Mouse (Mus musculus): ENCODE results near the gene Specc1l. TPM values are rescaled to one million over a fixed set of nuclear protein-coding genes. Genes with fewer than 3 reads are reported as not detected.
"Not testable (repeated sequence)": the region's sequence is repeated elsewhere in the genome, so short reads cannot be mapped to it uniquely, and the experiment has no call there.

Gene Specc1l
- polyA plus RNA-seq, 1 experiment from 2014 or later: 13.0 TPM

- Histone ChIP-seq H3K9me3 (ENCODE audit: control insufficient read depth) (no peaks in the 10 kb centered on the region), H3K9ac (ENCODE audit: low read depth, low read length) (no peak overlapping the region), H3K27me3 (replicated peaks; ENCODE audit: control insufficient read depth, insufficient read depth, low read length) (0 out of 2 replicates have a peak, but pooled peaks cover 5% of the 10 kb centered on the region), H3K36me3 (ENCODE audit: control insufficient read depth, insufficient read depth) (no peaks in the 10 kb centered on the region), H3K4me3 (ENCODE audit: low read depth, low read length) (no peak overlapping the region), H3K4me2 (replicated peaks; ENCODE audit: low read depth) (no peak overlapping the region), H3K27ac (ENCODE audit: low read depth, low read length) (no peak overlapping the region), H3K4me1 (replicated peaks; ENCODE audit: control insufficient read depth, insufficient read depth, low read length) (no peaks in the 10 kb centered on the region)
- no peak for TF ChIP-seq CTCF (IDR thresholded peaks at IDR 0.05; ENCODE audit: low read depth)
- no peak for ATAC-seq
- 29% methylated on average over 8 of the region's 8 CpGs for WGBS
Observed at GRCm38 (mm10) chr10:75341936-75342335, 130.1 kb downstream of the Specc1l start.

DNA sequence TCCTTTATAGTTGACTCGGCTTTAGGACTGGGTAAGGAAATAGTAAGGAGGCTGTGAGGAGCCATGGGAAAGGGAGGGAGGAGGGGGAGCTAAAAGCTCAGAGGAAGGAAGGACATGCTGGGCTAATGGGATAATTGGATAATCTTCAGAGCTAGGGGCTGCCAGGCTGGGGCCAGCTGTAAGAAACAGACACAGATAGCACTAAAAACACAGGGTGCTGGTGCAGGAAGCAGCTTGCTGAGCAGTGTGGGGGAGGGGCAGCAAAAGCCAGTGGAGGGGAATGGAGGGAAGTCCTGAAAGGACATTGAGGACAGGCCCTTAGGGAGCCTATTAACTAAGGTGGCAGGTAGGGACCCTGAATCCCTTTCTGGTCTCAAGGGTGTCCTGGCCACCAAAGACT is 132.7 kb downstream of the Specc1l start:
- H3K9me3 ChIP-seq (ENCODE audit: control insufficient read depth); H3K4me2 ChIP-seq (replicated peaks; ENCODE audit: low read depth); H3K4me3 ChIP-seq (ENCODE audit: low read depth, low read length); H3K36me3 ChIP-seq (ENCODE audit: control insufficient read depth, insufficient read depth); H3K27ac ChIP-seq (ENCODE audit: low read depth, low read length); H3K9ac ChIP-seq (ENCODE audit: low read depth, low read length); H3K4me1 ChIP-seq (replicated peaks; ENCODE audit: control insufficient read depth, insufficient read depth, low read length); H3K27me3 ChIP-seq (replicated peaks; ENCODE audit: control insufficient read depth, insufficient read depth, low read length); ATAC-seq: not testable (repeated sequence)
- 52% methylated on average over 1 of the region's 1 CpGs for WGBS

GRCm38 (mm10) chr10:75345265-75345664 is 133.4 kb downstream of the Specc1l start:
- 49% methylated on average over 2 of the region's 2 CpGs for WGBS
- Histone ChIP-seq H3K4me2 (replicated peaks; ENCODE audit: low read depth) (no peak overlapping the region), H3K36me3 (ENCODE audit: control insufficient read depth, insufficient read depth) (no peaks in the 10 kb centered on the region), H3K9ac (ENCODE audit: low read depth, low read length) (no peak overlapping the region), H3K9me3 (ENCODE audit: control insufficient read depth) (no peaks in the 10 kb centered on the region), H3K27ac (ENCODE audit: low read depth, low read length) (no peak overlapping the region), H3K4me3 (ENCODE audit: low read depth, low read length) (no peak overlapping the region), H3K4me1 (replicated peaks; ENCODE audit: control insufficient read depth, insufficient read depth, low read length) (no peaks in the 10 kb centered on the region), H3K27me3 (replicated peaks; ENCODE audit: control insufficient read depth, insufficient read depth, low read length) (0 out of 2 replicates have a peak, but pooled peaks cover 5% of the 10 kb centered on the region)
- ATAC-seq: no peak
- TF ChIP-seq CTCF (IDR thresholded peaks at IDR 0.05; ENCODE audit: low read depth): no peak

DNA sequence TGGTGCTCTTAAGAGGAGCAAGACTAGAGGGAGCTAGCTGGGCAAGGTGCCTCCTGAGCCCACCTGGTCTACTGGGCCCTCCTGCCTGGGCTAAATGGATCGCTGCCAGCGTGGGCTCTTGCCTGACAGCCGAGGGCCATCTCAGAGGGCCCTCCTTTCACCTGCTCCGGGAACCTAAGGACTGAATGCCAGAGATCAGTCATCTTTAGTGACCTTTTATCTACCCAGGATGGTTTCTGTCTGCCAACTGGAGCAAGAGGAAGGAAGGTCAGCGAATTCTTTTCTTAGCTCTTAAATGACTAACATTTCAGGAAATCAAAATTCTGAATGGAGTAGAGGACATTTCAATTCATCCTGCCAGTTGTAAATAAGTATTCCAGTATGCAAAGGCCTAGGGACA is 138.7 kb downstream of the Specc1l start:
- Histone ChIP-seq H3K27me3 (replicated peaks; ENCODE audit: control insufficient read depth, insufficient read depth, low read length) (no peaks in the 10 kb centered on the region), H3K9me3 (ENCODE audit: control insufficient read depth) (no peaks in the 10 kb centered on the region), H3K9ac (ENCODE audit: low read depth, low read length) (no peak overlapping the region), H3K4me2 (replicated peaks; ENCODE audit: low read depth) (no peak overlapping the region), H3K4me3 (ENCODE audit: low read depth, low read length) (no peak overlapping the region), H3K36me3 (ENCODE audit: control insufficient read depth, insufficient read depth) (no peaks in the 10 kb centered on the region), H3K27ac (ENCODE audit: low read depth, low read length) (no peak overlapping the region), H3K4me1 (replicated peaks; ENCODE audit: control insufficient read depth, insufficient read depth, low read length) (no peaks in the 10 kb centered on the region)
- WGBS: 78% methylated on average over 5 of the region's 5 CpGs
- no peak for TF ChIP-seq CTCF (IDR thresholded peaks at IDR 0.05; ENCODE audit: low read depth)
- no peak for ATAC-seq

- Histone ChIP-seq H3K27ac (ENCODE audit: low read depth, low read length) (no peak overlapping the region), H3K27me3 (replicated peaks; ENCODE audit: control insufficient read depth, insufficient read depth, low read length) (no peaks in the 10 kb centered on the region), H3K4me1 (replicated peaks; ENCODE audit: control insufficient read depth, insufficient read depth, low read length) (no peaks in the 10 kb centered on the region), H3K4me2 (replicated peaks; ENCODE audit: low read depth) (no peak overlapping the region), H3K9ac (ENCODE audit: low read depth, low read length) (no peak overlapping the region), H3K36me3 (ENCODE audit: control insufficient read depth, insufficient read depth) (no peaks in the 10 kb centered on the region), H3K4me3 (ENCODE audit: low read depth, low read length) (no peak overlapping the region), H3K9me3 (ENCODE audit: control insufficient read depth) (no peaks in the 10 kb centered on the region)
- WGBS: 96% methylated on average over 12 of the region's 12 CpGs
- no peak for TF ChIP-seq CTCF (IDR thresholded peaks at IDR 0.05; ENCODE audit: low read depth)
- no peak for ATAC-seq
Observed at GRCm38 (mm10) chr10:75352541-75352940, 140.7 kb downstream of the Specc1l start.

- not testable (repeated sequence) for H3K9ac ChIP-seq (ENCODE audit: low read depth, low read length); H3K4me3 ChIP-seq (ENCODE audit: low read depth, low read length); H3K36me3 ChIP-seq (ENCODE audit: control insufficient read depth, insufficient read depth); H3K9me3 ChIP-seq (ENCODE audit: control insufficient read depth); H3K27me3 ChIP-seq (replicated peaks; ENCODE audit: control insufficient read depth, insufficient read depth, low read length); H3K27ac ChIP-seq (ENCODE audit: low read depth, low read length); H3K4me1 ChIP-seq (replicated peaks; ENCODE audit: control insufficient read depth, insufficient read depth, low read length); ATAC-seq; H3K4me2 ChIP-seq (replicated peaks; ENCODE audit: low read depth)
- 58% methylated on average over 7 of the region's 9 CpGs for WGBS
Observed at GRCm38 (mm10) chr10:75353838-75354241, 142.0 kb downstream of the Specc1l start.

GRCm38 (mm10) chr10:75355341-75355740 is 143.5 kb downstream of the Specc1l start:
- H3K27ac ChIP-seq (ENCODE audit: low read depth, low read length): no peak overlapping the region
- H3K4me2 ChIP-seq (replicated peaks; ENCODE audit: low read depth): no peak overlapping the region
- H3K36me3 ChIP-seq (ENCODE audit: control insufficient read depth, insufficient read depth): no peaks in the 10 kb centered on the region
- H3K9ac ChIP-seq (ENCODE audit: low read depth, low read length): no peak overlapping the region
- H3K4me1 ChIP-seq (replicated peaks; ENCODE audit: control insufficient read depth, insufficient read depth, low read length): no peaks in the 10 kb centered on the region
- no peak for ATAC-seq
- no peak overlapping the region for H3K4me3 ChIP-seq (ENCODE audit: low read depth, low read length)
- H3K27me3 ChIP-seq (replicated peaks; ENCODE audit: control insufficient read depth, insufficient read depth, low read length): no peaks in the 10 kb centered on the region
- 60% methylated on average over 4 of the region's 4 CpGs for WGBS
- no peaks in the 10 kb centered on the region for H3K9me3 ChIP-seq (ENCODE audit: control insufficient read depth)
- no peak for TF ChIP-seq CTCF (IDR thresholded peaks at IDR 0.05; ENCODE audit: low read depth)

Other genes with a start within 250 kb of the Specc1l start
- 1.7 and 2.4 TPM in 2 replicates for gene Gnaz, start 244.9 kb upstream of the Specc1l start, polyA plus RNA-seq (2015; fragmentation: Nextera tagmentation; extraction: Ambion mirVana)
- not detected in 2 replicates for gene Rsph14, start 179.5 kb upstream of the Specc1l start, polyA plus RNA-seq (2015; fragmentation: Nextera tagmentation; extraction: Ambion mirVana)
- gene Rab36, start 175.0 kb upstream of the Specc1l start, polyA plus RNA-seq (2015; fragmentation: Nextera tagmentation; extraction: Ambion mirVana): 1.5 TPM in 2 replicates
- 26.7 and 36.2 TPM in 2 replicates for gene Bcr, start 151.5 kb upstream of the Specc1l start, polyA plus RNA-seq (2015; fragmentation: Nextera tagmentation; extraction: Ambion mirVana)
- gene Adora2a, start 104.8 kb downstream of the Specc1l start, polyA plus RNA-seq (2015; fragmentation: Nextera tagmentation; extraction: Ambion mirVana): 1.2 and 1.4 TPM in 2 replicates
- gene Upb1, start 189.0 kb downstream of the Specc1l start, polyA plus RNA-seq (2015; fragmentation: Nextera tagmentation; extraction: Ambion mirVana): 0.14 and 0.52 TPM in 2 replicates